Mouse (Mus musculus) liver, postnatal 0 days (tissue): ENCODE data around the gene Mgat3.

Experiments used
- CTCF ChIP-seq: sonication (generic); IDR thresholded peaks from 2 replicates; pipeline ENCODE4 v1.5.1; 2016; ENCODE audit warnings: antibody characterized with exemption, low read depth
- EP300 ChIP-seq: IDR thresholded peaks from 2 replicates; pipeline ENCODE4 v1.6.1; 2016; ENCODE audit warnings: antibody characterized with exemption, low read depth, mild to moderate bottlenecking

DNA sequence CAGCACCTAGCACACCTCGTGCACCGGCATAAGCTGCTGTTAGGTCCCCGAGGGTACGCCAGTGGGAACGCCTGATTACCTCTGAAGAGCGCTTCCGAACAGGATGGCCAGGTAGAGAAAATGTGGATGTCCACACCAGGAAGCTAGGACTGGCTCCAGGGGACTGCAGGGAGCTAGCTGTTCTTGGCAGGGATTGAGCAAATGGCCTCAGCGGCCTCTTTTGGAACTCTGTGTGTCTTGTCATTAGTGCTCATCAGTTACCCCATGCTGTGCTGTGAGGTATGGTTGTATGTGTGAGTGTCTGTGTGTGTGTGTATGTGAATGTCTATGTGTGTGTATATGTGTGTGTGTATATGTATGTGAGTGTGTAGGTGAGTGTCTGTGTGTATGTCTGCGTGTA lies 1.8 kb downstream of the Mgat3 start:
- TF ChIP-seq CTCF, result no peak
- no peak for TF ChIP-seq EP300
